Mouse (Mus musculus): Measurements from ENCODE around the gene Phf11c. TPM values are rescaled to one million over a fixed set of nuclear protein-coding genes. Genes with fewer than 3 reads are reported as not detected.

The Phf11c gene
- 0.50 and 0.79 TPM in 2 replicates for polyA plus RNA-seq (2015; fragmentation: Nextera tagmentation; extraction: Ambion mirVana)

DNA sequence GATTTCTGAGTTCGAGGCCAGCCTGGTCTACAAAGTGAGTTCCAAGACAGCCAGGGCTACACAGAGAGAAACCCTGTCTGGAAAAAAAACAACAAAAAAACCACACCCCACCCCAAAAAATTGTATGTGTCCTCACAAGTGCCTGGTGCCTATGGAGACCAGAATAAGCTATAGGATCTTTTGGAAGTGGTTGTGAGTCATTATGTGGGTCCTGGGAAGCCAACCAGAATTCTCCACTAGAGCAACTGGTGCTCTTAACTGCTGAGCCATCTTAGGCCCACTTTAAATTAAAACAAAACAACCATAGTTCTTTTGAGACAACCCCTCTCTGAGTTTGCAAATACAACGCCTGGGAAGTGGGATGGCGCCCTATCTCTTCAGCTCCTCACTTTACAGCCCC, at the start of gene Phf11c:
Gene Phf11c, minus strand, starts transcription at position 101 of the 400 bp plus-strand sequence.
- no peak for DNase-seq
- H3K4me3 ChIP-seq (ENCODE audit: low read depth, low read length) = no peak within 1 kb of the TSS
- no peaks in the 10 kb centered on the region for H3K27me3 ChIP-seq (ENCODE audit: insufficient read depth, low read length)
- H3K9me3 ChIP-seq (ENCODE audit: low read length) = no peaks in the 10 kb centered on the region
- H3K4me2 ChIP-seq (ENCODE audit: low read depth, low read length) = no peak within 1 kb of the TSS
- no peak for ATAC-seq
- 86% methylated on average over 3 of the region's 3 CpGs for WGBS (ENCODE audit: insufficient replicate concordance)
- TF ChIP-seq EP300 (IDR thresholded peaks at IDR 0.05; ENCODE audit: low read depth) (no peak), CTCF (IDR thresholded peaks at IDR 0.05; ENCODE audit: low read depth) (no peak)
- no peaks in the 10 kb centered on the region for H3K4me1 ChIP-seq (ENCODE audit: insufficient read depth)
- H3K27ac ChIP-seq (ENCODE audit: low read depth) = no peak within 1 kb of the TSS
- no peak within 1 kb of the TSS for H3K9ac ChIP-seq (replicated peaks)
- peaks cover 8% of the 10 kb centered on the region; the same call in 1 of the 2 replicates for H3K36me3 ChIP-seq (replicated peaks; ENCODE audit: insufficient read depth, low read length)

GRCm38 (mm10) chr14:59441472-59441805, 46.3 kb upstream of the Phf11c start:
- Histone ChIP-seq H3K9ac (replicated peaks) (peak overlapping the region; percentile 95), H3K36me3 (replicated peaks; ENCODE audit: insufficient read depth, low read length) (peaks cover 3% of the 10 kb centered on the region; the same call in 1 of the 2 replicates), H3K27ac (ENCODE audit: low read depth) (peak overlapping the region; percentile 97), H3K9me3 (ENCODE audit: low read length) (no peaks in the 10 kb centered on the region), H3K4me1 (ENCODE audit: insufficient read depth) (no peaks in the 10 kb centered on the region; the same call in 1 of the 2 replicates), H3K27me3 (ENCODE audit: insufficient read depth, low read length) (no peaks in the 10 kb centered on the region), H3K4me3 (ENCODE audit: low read depth, low read length) (peak overlapping the region; percentile 85), H3K4me2 (ENCODE audit: low read depth, low read length) (peak overlapping the region; percentile 87)
- TF ChIP-seq EP300 (IDR thresholded peaks at IDR 0.05; ENCODE audit: low read depth) = no peak
- TF ChIP-seq CTCF (IDR thresholded peaks at IDR 0.05; ENCODE audit: low read depth) = no peak
- ATAC-seq = no peak
- DNase-seq = no peak
- under 1% methylated on average over 6 of the region's 6 CpGs for WGBS (ENCODE audit: insufficient replicate concordance)

DNA sequence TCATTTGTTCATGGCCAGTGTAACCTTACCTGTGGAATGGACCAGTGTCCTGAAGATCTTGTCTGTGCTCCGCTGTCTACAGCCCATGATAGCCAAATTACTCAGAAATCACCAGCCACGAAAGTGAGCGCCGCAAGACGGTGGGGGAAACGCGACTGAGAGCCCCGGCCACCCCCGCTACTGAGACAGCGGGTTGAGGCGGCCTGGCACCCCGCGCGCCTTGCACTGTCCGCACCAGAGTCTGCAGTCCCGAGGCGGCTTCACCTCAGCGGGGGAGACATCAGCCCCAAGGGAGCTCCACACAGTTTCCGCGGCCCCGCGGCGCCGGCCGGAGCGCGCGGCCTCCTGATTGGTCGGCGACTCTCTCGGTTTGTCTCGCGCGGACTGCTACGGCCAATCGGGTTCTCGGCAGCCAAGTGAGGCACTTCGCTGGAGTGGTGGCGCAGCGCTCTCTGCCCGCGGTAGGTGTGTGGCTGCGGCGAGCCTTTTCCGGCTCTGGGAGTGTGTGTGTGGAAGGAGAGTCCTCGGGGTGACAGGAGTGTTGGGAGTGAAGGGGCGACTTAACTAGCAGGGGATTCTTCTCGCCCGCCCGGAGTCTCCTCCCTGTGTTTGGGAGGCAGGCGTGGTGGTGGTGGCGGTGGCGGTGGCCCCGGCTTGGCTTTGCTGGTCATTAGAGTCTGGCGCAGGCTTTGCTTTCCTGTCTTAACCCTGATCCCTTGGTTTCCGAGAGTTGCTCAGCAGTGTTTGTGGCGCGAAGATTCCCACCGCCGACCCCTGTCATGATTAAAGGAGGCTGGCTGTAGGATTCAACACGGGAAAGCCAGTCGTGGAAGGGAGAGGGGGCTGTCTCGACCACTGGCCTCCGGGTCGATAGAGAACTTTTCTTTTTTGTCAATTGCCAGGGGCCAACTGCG, 45.6 kb upstream of the Phf11c start, which contains the start of the genes Setdb2 and Cab39l:
Gene Setdb2, minus strand, starts transcription at position 327 of the 914 bp plus-strand sequence.
Gene Cab39l, plus strand, starts transcription at position 415 of the 914 bp plus-strand sequence.
- H3K36me3 ChIP-seq (replicated peaks; ENCODE audit: insufficient read depth, low read length) = peaks cover 7% of the 10 kb centered on the region; the same call in 1 of the 2 replicates
- peak within 1 kb of the TSS; percentile 85 for H3K4me3 ChIP-seq (ENCODE audit: low read depth, low read length)
- H3K4me1 ChIP-seq (ENCODE audit: insufficient read depth) = no peaks in the 10 kb centered on the region; the same call in 1 of the 2 replicates
- no peaks in the 10 kb centered on the region for H3K27me3 ChIP-seq (ENCODE audit: insufficient read depth, low read length)
- H3K9me3 ChIP-seq (ENCODE audit: low read length) = no peaks in the 10 kb centered on the region
- peak; percentile 96 for DNase-seq
- WGBS (ENCODE audit: insufficient replicate concordance) = under 1% methylated on average over 65 of the region's 66 CpGs
- peak within 1 kb of the TSS; percentile 87 for H3K4me2 ChIP-seq (ENCODE audit: low read depth, low read length)
- H3K9ac ChIP-seq (replicated peaks) = peak within 1 kb of the TSS; percentile 95
- peak within 1 kb of the TSS; percentile 97 for H3K27ac ChIP-seq (ENCODE audit: low read depth)
- peak; percentile 45 for TF ChIP-seq CTCF (IDR thresholded peaks at IDR 0.05; ENCODE audit: low read depth)
- TF ChIP-seq EP300 (IDR thresholded peaks at IDR 0.05; ENCODE audit: low read depth) = 0 out of 2 replicates have a peak, but pooled peaks have one; percentile 59
- ATAC-seq = peak; percentile 92

DNA sequence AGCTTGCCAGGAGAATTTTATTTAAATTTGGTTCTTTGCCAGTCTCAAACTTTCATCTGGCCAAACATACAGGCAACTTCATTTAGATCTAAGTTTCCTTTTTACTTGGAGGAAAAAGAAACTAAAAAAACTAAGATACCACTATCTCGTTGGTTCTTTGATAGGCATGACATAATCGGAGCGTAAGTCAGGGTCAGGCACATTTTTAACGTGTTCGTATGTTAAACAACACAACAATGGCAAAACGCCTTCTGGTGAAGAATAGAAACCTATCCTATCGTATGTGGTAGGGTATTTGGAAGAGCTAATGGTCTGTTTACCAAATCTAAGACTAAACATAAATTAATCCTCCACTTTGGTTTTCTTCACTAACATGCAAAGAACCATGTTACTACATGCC, 44.9 kb upstream of the Phf11c start:
- Histone ChIP-seq H3K4me1 (ENCODE audit: insufficient read depth) (no peaks in the 10 kb centered on the region; the same call in 1 of the 2 replicates), H3K27ac (ENCODE audit: low read depth) (peak overlapping the region; percentile 97), H3K27me3 (ENCODE audit: insufficient read depth, low read length) (no peaks in the 10 kb centered on the region), H3K9me3 (ENCODE audit: low read length) (no peaks in the 10 kb centered on the region), H3K36me3 (replicated peaks; ENCODE audit: insufficient read depth, low read length) (peaks cover 8% of the 10 kb centered on the region; the same call in 1 of the 2 replicates), H3K4me3 (ENCODE audit: low read depth, low read length) (peak overlapping the region; percentile 85), H3K4me2 (ENCODE audit: low read depth, low read length) (peak overlapping the region; percentile 87), H3K9ac (replicated peaks) (peak overlapping the region; percentile 95)
- WGBS (ENCODE audit: insufficient replicate concordance) = 6% methylated on average over 7 of the region's 7 CpGs
- no peak for ATAC-seq
- DNase-seq = no peak
- no peak for TF ChIP-seq EP300 (IDR thresholded peaks at IDR 0.05; ENCODE audit: low read depth)

- TF ChIP-seq CTCF (IDR thresholded peaks at IDR 0.05; ENCODE audit: low read depth) (no peak), EP300 (IDR thresholded peaks at IDR 0.05; ENCODE audit: low read depth) (no peak)
- Histone ChIP-seq H3K9me3 (ENCODE audit: low read length) (no peaks in the 10 kb centered on the region), H3K4me2 (ENCODE audit: low read depth, low read length) (peak overlapping the region; percentile 87), H3K4me3 (ENCODE audit: low read depth, low read length) (peak overlapping the region; percentile 85), H3K4me1 (ENCODE audit: insufficient read depth) (peaks cover 4% of the 10 kb centered on the region), H3K36me3 (replicated peaks; ENCODE audit: insufficient read depth, low read length) (peaks cover 8% of the 10 kb centered on the region; the same call in 1 of the 2 replicates), H3K27ac (ENCODE audit: low read depth) (0 out of 2 replicates have a peak overlapping the region, but pooled peaks have one; percentile 25), H3K9ac (replicated peaks) (peak overlapping the region; percentile 95), H3K27me3 (ENCODE audit: insufficient read depth, low read length) (no peaks in the 10 kb centered on the region)
- DNase-seq = no peak
- no peak for ATAC-seq
- WGBS (ENCODE audit: insufficient replicate concordance) = 48% methylated on average over 2 of the region's 2 CpGs
Measured at GRCm38 (mm10) chr14:59438505-59438904, 43.3 kb upstream of the Phf11c start.

DNA sequence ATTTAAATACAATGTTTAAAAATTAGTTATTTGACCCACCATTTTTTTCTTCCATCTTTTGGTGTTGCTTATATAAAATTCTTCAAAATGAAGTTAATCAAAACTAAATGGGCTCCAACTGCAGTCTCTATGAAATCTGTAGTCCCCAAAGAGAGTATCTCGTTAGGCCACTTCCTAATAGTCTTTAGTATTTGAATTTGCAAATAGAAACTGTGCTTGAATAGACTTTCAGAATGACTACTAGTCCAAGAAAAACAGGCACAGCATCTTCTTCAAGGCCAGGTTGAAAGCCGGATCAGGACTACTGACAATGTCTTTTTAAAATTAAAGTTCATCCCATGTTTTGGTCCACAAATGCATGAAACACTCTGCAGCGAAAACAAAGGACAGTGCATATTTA, 42.2 kb upstream of the Phf11c start:
- Histone ChIP-seq H3K27me3 (ENCODE audit: insufficient read depth, low read length) (no peaks in the 10 kb centered on the region), H3K9me3 (ENCODE audit: low read length) (no peaks in the 10 kb centered on the region), H3K9ac (replicated peaks) (no peak overlapping the region), H3K4me1 (ENCODE audit: insufficient read depth) (peaks cover 4% of the 10 kb centered on the region), H3K4me3 (ENCODE audit: low read depth, low read length) (no peak overlapping the region), H3K36me3 (replicated peaks; ENCODE audit: insufficient read depth, low read length) (peaks cover 8% of the 10 kb centered on the region; the same call in 1 of the 2 replicates), H3K27ac (ENCODE audit: low read depth) (no peak overlapping the region), H3K4me2 (ENCODE audit: low read depth, low read length) (peak overlapping the region; percentile 14; the same call in 1 of the 2 replicates)
- 89% methylated on average over 3 of the region's 3 CpGs for WGBS (ENCODE audit: insufficient replicate concordance)
- DNase-seq = no peak
- no peak for ATAC-seq
- TF ChIP-seq EP300 (IDR thresholded peaks at IDR 0.05; ENCODE audit: low read depth) (no peak), CTCF (IDR thresholded peaks at IDR 0.05; ENCODE audit: low read depth) (no peak)

Data from liver, postnatal 0 days (tissue).